In the genomic region with DNA sequence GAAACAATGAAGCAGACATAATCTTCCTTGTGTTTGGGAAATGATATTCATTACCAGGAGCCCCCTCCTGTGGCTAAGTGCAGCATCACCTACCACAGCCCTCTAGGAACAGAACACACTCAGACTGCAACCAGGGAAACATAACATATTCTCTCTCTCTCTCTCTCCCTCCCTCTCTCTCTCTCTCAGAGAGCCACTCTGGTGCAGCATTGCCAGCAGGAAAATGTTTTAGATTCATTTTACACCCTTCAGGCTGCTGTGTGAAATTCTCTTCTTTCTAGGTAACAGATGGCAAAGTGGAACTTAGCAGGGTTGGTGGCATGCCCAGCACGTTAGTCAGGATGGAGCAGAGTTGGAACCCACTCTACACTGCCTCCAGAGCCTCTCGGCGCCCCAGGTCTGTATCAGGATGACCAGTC, we compare ENCODE assay signal across 9 mouse cellular contexts. TPM values are rescaled to one million over a fixed set of nuclear protein-coding genes. Genes with fewer than 3 reads are reported as not detected.
DNase-seq lines count a peak whose midpoint lies in the region; ATAC-seq and TF ChIP-seq lines count a peak whose summit lies in the region.
"Had no signal": no experiment of that assay in that cellular context is flagged by ENCODE, and none has a peak within 500 bp of the region (broad histone marks: within the 10 kb centered on the region; RNA-seq: fewer than 3 reads in every experiment).

No protein-coding gene starts in this region.

- H3K4me2 ChIP-seq in heart, postnatal 0 days (ENCODE audit: low read depth, low read length): no peak overlapping the region
- H3K4me2 ChIP-seq: neural tube, embryonic 12.5 days had no signal

- no peaks in the 10 kb centered on the region for H3K36me3 ChIP-seq in heart, postnatal 0 days (replicated peaks; ENCODE audit: control insufficient read depth, insufficient read depth, low read length)
- H3K36me3 ChIP-seq: neural tube, embryonic 12.5 days had no signal

- no peak for TF ChIP-seq EP300 in heart, postnatal 0 days (IDR thresholded peaks at IDR 0.05; ENCODE audit: low read depth)

- no peak overlapping the region for H3K4me3 ChIP-seq in heart, postnatal 0 days (ENCODE audit: low read depth, low read length)
- H3K4me3 ChIP-seq: neural tube, embryonic 12.5 days had no signal

- no peaks in the 10 kb centered on the region for H3K27me3 ChIP-seq in heart, postnatal 0 days (ENCODE audit: control insufficient read depth, insufficient read depth, low read length)
- H3K27me3 ChIP-seq: neural tube, embryonic 12.5 days had no signal

- no peak overlapping the region for H3K9ac ChIP-seq in heart, postnatal 0 days (replicated peaks; ENCODE audit: low read depth, low read length)
- H3K9ac ChIP-seq: neural tube, embryonic 12.5 days had no signal

- no peaks in the 10 kb centered on the region; the same call in 1 of the 2 replicates for H3K9me3 ChIP-seq in heart, postnatal 0 days (replicated peaks; ENCODE audit: control insufficient read depth, low read length)
- H3K9me3 ChIP-seq: neural tube, embryonic 12.5 days had no signal

- peaks cover 5% of the 10 kb centered on the region; the same call in 1 of the 2 replicates for H3K4me1 ChIP-seq in heart, postnatal 0 days (ENCODE audit: control insufficient read depth, insufficient read depth)

- no peak overlapping the region for H3K27ac ChIP-seq in heart, postnatal 0 days (ENCODE audit: low read depth)
- H3K27ac ChIP-seq: neural tube, embryonic 12.5 days had no signal

- peak; percentile 41; the same call in 1 of the 2 replicates for ATAC-seq in heart, postnatal 0 days (ENCODE audit: insufficient read depth, low read depth)
- no peak for ATAC-seq in megakaryocyte progenitor cell, adult 5-6 weeks (replicated peaks; ENCODE audit: poor library complexity)

- 57% methylated on average over 3 of the region's 3 CpGs for WGBS in heart, postnatal 0 days

- TF ChIP-seq CTCF in heart, postnatal 0 days (IDR thresholded peaks at IDR 0.05; ENCODE audit: low read depth): peak; percentile 51

- DNase-seq in heart, postnatal 0 days (ENCODE audit: low spot score): peak; percentile 35
- DNase-seq in heart, adult 8-10 months (ENCODE audit: low spot score): no peak
- peak; percentile 27 for DNase-seq in CD4-positive helper T cell, adult 2 months (ENCODE audit: low read depth, low spot score)
- peak; percentile 38 to 60 for DNase-seq in cerebellum, postnatal 25 days
- peak; percentile 39 to 79 for DNase-seq in left cerebral cortex, adult 9 months (ENCODE audit: low spot score in 2 of 2)
- no peak for DNase-seq in ovary, postnatal 10 days (ENCODE audit: low spot score)
- DNase-seq in adrenal gland, adult (ENCODE audit: inconsistent age in 2 of 2, low spot score in 1 of 2): no peak

RNA-seq across cellular contexts. Expression of a gene that starts 22.7 kb away (rescaled TPM):
- total RNA-seq in heart, postnatal 0 days (2014; rRNA removed; ENCODE audit: low replicate concordance): 5.3 and 5.5 TPM in 2 replicates
- polyA plus RNA-seq in heart, postnatal 0 days (2015; fragmentation: Nextera tagmentation; extraction: Ambion mirVana): 4.2 and 4.3 TPM in 2 replicates
- total RNA-seq in heart, adult 8-10 months (2022): 1 to 10 TPM; 1.6 to 3.8 (median 2.5) TPM
- total RNA-seq in megakaryocyte progenitor cell, adult 5-6 weeks (2015): 0.29 TPM in 1 of 2 replicates, not detected in the other
- total RNA-seq in megakaryocyte progenitor cell, adult 5-6 weeks (2017): not detected in 2 replicates

RNA-seq across cellular contexts. Expression of a gene that starts 42.0 kb away (rescaled TPM):
- 40.1 and 43.3 TPM in 2 replicates for total RNA-seq in heart, postnatal 0 days (2014; rRNA removed; ENCODE audit: low replicate concordance)
- 2.2 TPM in 2 replicates for polyA plus RNA-seq in heart, postnatal 0 days (2015; fragmentation: Nextera tagmentation; extraction: Ambion mirVana)
- total RNA-seq in heart, adult 8-10 months (2022): 10 to 100 TPM; 14.7 to 18.1 (median 16.2) TPM
- 45.5 and 47.0 TPM in 2 replicates for total RNA-seq in megakaryocyte progenitor cell, adult 5-6 weeks (2015)
- total RNA-seq in megakaryocyte progenitor cell, adult 5-6 weeks (2017): 43.8 and 47.6 TPM in 2 replicates

Comparison
In these comparisons a context has a peak if more than half of its experiments do, and no peak if none do; other contexts are left out.
1. DNase-seq: peak in heart, postnatal 0 days (single experiment), CD4-positive helper T cell, adult 2 months (single experiment), cerebellum, postnatal 25 days (2 of 2) and left cerebral cortex, adult 9 months (2 of 2); none in heart, adult 8-10 months (single experiment), ovary, postnatal 10 days (single experiment) and adrenal gland, adult (0 of 2).